Comparison of ENCODE assay signal across 25 mouse cellular contexts in the genomic region with DNA sequence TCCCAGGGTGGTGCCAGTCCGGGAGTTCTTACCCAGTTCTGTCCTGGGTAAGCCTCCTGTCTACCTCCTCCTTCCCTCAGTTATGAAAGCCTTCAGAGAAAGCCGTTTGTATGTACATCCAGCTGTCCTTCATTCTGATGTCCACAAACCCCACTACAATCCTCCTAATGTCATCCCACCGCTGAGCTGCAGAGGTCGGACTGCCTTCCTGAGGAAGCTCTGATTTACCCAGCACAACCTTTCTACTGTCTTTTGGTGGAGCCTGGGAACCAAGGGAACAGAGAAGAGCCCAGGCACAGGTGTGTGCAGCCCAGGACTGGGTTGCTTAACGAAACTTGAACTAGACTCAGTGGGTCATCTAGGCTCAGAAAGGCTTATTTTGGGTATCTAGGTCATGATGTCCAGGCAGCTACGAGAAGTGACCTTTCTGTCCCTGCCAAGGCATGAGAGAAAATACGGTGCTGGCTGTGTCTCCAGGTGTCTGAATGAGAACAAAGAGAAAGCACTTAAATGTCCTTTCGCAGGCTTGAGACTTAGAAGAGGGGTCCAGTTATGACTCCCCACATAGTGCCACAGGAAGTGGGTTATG.
DNase-seq lines count a peak whose midpoint lies in the region; ATAC-seq and TF ChIP-seq lines count a peak whose summit lies in the region.
"Had no signal": no experiment of that assay in that cellular context is flagged by ENCODE, and none has a peak within 500 bp of the region (broad histone marks: within the 10 kb centered on the region; RNA-seq: fewer than 3 reads in every experiment).

No protein-coding gene starts in this region.

- no peak overlapping the region for H3K4me3 ChIP-seq in heart, adult 2 months
- H3K4me3 ChIP-seq in thymus, adult 2 months (ENCODE audit: control insufficient read depth, insufficient read depth, low read length): no peak overlapping the region
- H3K4me3 ChIP-seq: heart, embryonic 13.5 days; hindbrain, embryonic 15.5 days; intestine, embryonic 15.5 days; limb, embryonic 10.5 days; liver, embryonic 12.5 days; megakaryocyte, embryonic 14.5 days; stomach, embryonic 15.5 days had no signal

- intact Hi-C loops in heart, adult 2 months (cut with DNase I): loop anchor here (5.0 kb wide), 1 partner anchor 37 kb away; no protein-coding TSS in a partner anchor
- intact Hi-C loops in heart, postnatal 10 days (cut with DNase I): loop anchor here (2.0 kb wide), 1 partner anchor 37 kb away; no protein-coding TSS in a partner anchor

- peak; percentile 72; the same call in 1 of the 2 replicates for ATAC-seq in cerebellum, adult (ENCODE audit: insufficient number of reproducible peaks, low FRiP score, low TSS enrichment)
- ATAC-seq: activated CD4-positive, CD25-positive, alpha-beta regulatory T cell, adult 4 months; intestine, embryonic 15.5 days; liver, embryonic 12.5 days; midbrain, embryonic 16.5 days; Patski had no signal

- no peak for TF ChIP-seq CTCF in heart, adult 2 months (IDR thresholded peaks at IDR 0.05)
- TF ChIP-seq CTCF in thymus, adult 2 months (IDR thresholded peaks at IDR 0.05; ENCODE audit: borderline replicate concordance, control insufficient read depth, extremely low read depth, insufficient read depth, low read length, poor library complexity): no peak

- no peak for TF ChIP-seq POLR2A in heart, adult 2 months (IDR thresholded peaks at IDR 0.05; ENCODE audit: insufficient read depth, low read depth, low read length)
- no peak for TF ChIP-seq POLR2A in thymus, adult 2 months (IDR thresholded peaks at IDR 0.05; ENCODE audit: control insufficient read depth, extremely low read depth, insufficient read depth, low read length, poor library complexity)

- H3K27me3 ChIP-seq in heart, adult 2 months (ENCODE audit: control insufficient read depth, insufficient read depth, low read length): no peaks in the 10 kb centered on the region
- H3K27me3 ChIP-seq in thymus, adult 2 months (ENCODE audit: control insufficient read depth, insufficient read depth, low read length): no peaks in the 10 kb centered on the region
- H3K27me3 ChIP-seq: hindbrain, embryonic 15.5 days; intestine, embryonic 15.5 days; megakaryocyte, embryonic 14.5 days; Patski; stomach, embryonic 15.5 days had no signal

- no peak for TF ChIP-seq EP300 in heart, adult 2 months (IDR thresholded peaks at IDR 0.05; ENCODE audit: insufficient read depth, low read depth, low read length)

- H3K79me2 ChIP-seq in heart, adult 2 months (replicated peaks; ENCODE audit: control insufficient read depth, insufficient read depth, low read length): no peaks in the 10 kb centered on the region

- DNase-seq in cerebellum, postnatal 4 days (ENCODE audit: low spot score in 2 of 2): no peak
- DNase-seq in heart, adult 2 months: no peak
- no peak for DNase-seq in heart, postnatal 10 days
- DNase-seq in cerebellum, adult 11-12 months: peak; percentile 73
- DNase-seq in cerebellum, postnatal 25 days: peak; percentile 54 to 64
- DNase-seq in layer of hippocampus, adult 11-12 months (ENCODE audit: low spot score): no peak
- no peak for DNase-seq in thymus, adult 2 months
- DNase-seq: adrenal gland, postnatal 10 days; gastrocnemius, postnatal 14 days; kidney, adult 9 months; kidney, postnatal 36 days; layer of hippocampus, adult 9-11 months; lung, adult 2 months; retina, postnatal 1 day had no signal

- peak overlapping the region; percentile 65 for H3K27ac ChIP-seq in heart, adult 2 months
- no peak overlapping the region for H3K27ac ChIP-seq in thymus, adult 2 months (ENCODE audit: control insufficient read depth, insufficient read depth, low read length)
- H3K27ac ChIP-seq: hindbrain, embryonic 15.5 days; intestine, embryonic 15.5 days; limb, embryonic 10.5 days; liver, embryonic 12.5 days; stomach, embryonic 15.5 days had no signal

- no peaks in the 10 kb centered on the region for H3K36me3 ChIP-seq in heart, adult 2 months (ENCODE audit: control insufficient read depth, insufficient read depth, low read length)
- no peaks in the 10 kb centered on the region for H3K36me3 ChIP-seq in thymus, adult 2 months (ENCODE audit: control insufficient read depth, insufficient read depth, low read length)
- H3K36me3 ChIP-seq: heart, embryonic 13.5 days; hindbrain, embryonic 15.5 days; intestine, embryonic 15.5 days; limb, embryonic 10.5 days; liver, embryonic 12.5 days; stomach, embryonic 15.5 days had no signal

- no peak overlapping the region for H3K9ac ChIP-seq in heart, adult 2 months (ENCODE audit: low read depth, low read length)
- H3K9ac ChIP-seq: heart, embryonic 13.5 days; hindbrain, embryonic 15.5 days; intestine, embryonic 15.5 days; liver, embryonic 12.5 days; stomach, embryonic 15.5 days had no signal

- 67% methylated on average over 8 of the region's 8 CpGs for WGBS in heart, adult 2 months
- 83% methylated on average over 8 of the region's 8 CpGs for WGBS in thymus, adult 2 months

- H3K4me1 ChIP-seq in heart, adult 2 months (ENCODE audit: control insufficient read depth, insufficient read depth, low read length): peaks cover 6% of the 10 kb centered on the region
- H3K4me1 ChIP-seq in thymus, adult 2 months (replicated peaks; ENCODE audit: control insufficient read depth, insufficient read depth, low read length): no peaks in the 10 kb centered on the region
- H3K4me1 ChIP-seq: intestine, embryonic 15.5 days; liver, embryonic 12.5 days; megakaryocyte, embryonic 14.5 days; stomach, embryonic 15.5 days had no signal

Comparison
In these comparisons a context has a peak if more than half of its experiments do, and no peak if none do; other contexts are left out.
1. DNase-seq: peak in cerebellum, adult 11-12 months (single experiment) and cerebellum, postnatal 25 days (2 of 2); none in cerebellum, postnatal 4 days (0 of 2), heart, adult 2 months (0 of 2), heart, postnatal 10 days (0 of 2), layer of hippocampus, adult 11-12 months (single experiment) and thymus, adult 2 months (single experiment).